Mouse (Mus musculus) subcutaneous adipose tissue, adult 2 months (tissue): ENCODE results near the gene Anxa7. TPM values are rescaled to one million over a fixed set of nuclear protein-coding genes. Genes with fewer than 3 reads are reported as not detected.

Source experiments
- polyA plus RNA-seq: library from polyadenylated mRNA; depleted of rRNA; stranded (reverse); fragments of >200 nt; gene quantifications from 2 replicates; pipeline ENCODE4 v1.2.3, GENCODE M21; 2012; ENCODE audit warnings: low replicate concordance; rRNA removed

Gene Anxa7
- polyA plus RNA-seq: 91.2 and 113 TPM in 2 replicates

GRCm38 (mm10) chr14:20479291-20480194 lies at the start of gene Anxa7:
Gene Anxa7, minus strand, starts transcription at chr14:20480133.

GRCm38 (mm10) chr14:20496603-20497002 lies 16.7 kb upstream of the Anxa7 start, which contains the start of gene Mss51:
Gene Mss51, minus strand, starts transcription at chr14:20496901.

GRCm38 (mm10) chr14:20451765-20452331 lies 28.1 kb downstream of the Anxa7 start, which contains the start of gene Cfap70:
Gene Cfap70, minus strand, starts transcription at chr14:20452226.

Other genes with a start within 250 kb of the Anxa7 start
- 0.13 TPM in 1 of 2 replicates, not detected in the other for gene Kcnk16, start 210.9 kb downstream of the Anxa7 start, polyA plus RNA-seq
- 35.1 and 58.5 TPM in 2 replicates for gene Nudt13, start 185.4 kb downstream of the Anxa7 start, polyA plus RNA-seq
- 20.3 and 26.9 TPM in 2 replicates for gene Ecd, start 132.0 kb downstream of the Anxa7 start, polyA plus RNA-seq
- 38.1 and 47.9 TPM in 2 replicates for gene Fam149b, start 132.0 kb downstream of the Anxa7 start, polyA plus RNA-seq
- gene Dnajc9, start 91.2 kb downstream of the Anxa7 start, polyA plus RNA-seq: 7.0 and 16.7 TPM in 2 replicates
- 53.3 and 61.0 TPM in 2 replicates for gene Mrps16, start 86.5 kb downstream of the Anxa7 start, polyA plus RNA-seq
- 0.04 and 0.76 TPM in 2 replicates for gene Cfap70, start 27.9 kb downstream of the Anxa7 start, polyA plus RNA-seq
- 0.58 and 0.80 TPM in 2 replicates for gene Mss51, start 16.8 kb upstream of the Anxa7 start, polyA plus RNA-seq
- gene Ppp3cb, start 66.4 kb upstream of the Anxa7 start, polyA plus RNA-seq: 15.0 and 19.5 TPM in 2 replicates
- gene Usp54, start 160.9 kb upstream of the Anxa7 start, polyA plus RNA-seq: 4.9 and 17.0 TPM in 2 replicates
- 0.12 TPM in 1 of 2 replicates, not detected in the other for gene Myoz1, start 176.4 kb upstream of the Anxa7 start, polyA plus RNA-seq
- 0.17 and 0.35 TPM in 2 replicates for gene Synpo2l, start 188.2 kb upstream of the Anxa7 start, polyA plus RNA-seq
- 115 and 168 TPM in 2 replicates for gene Sec24c, start 194.2 kb upstream of the Anxa7 start, polyA plus RNA-seq
- 11.9 and 26.9 TPM in 2 replicates for gene Fut11, start 214.8 kb upstream of the Anxa7 start, polyA plus RNA-seq
- 37.9 and 43.7 TPM in 2 replicates for gene Chchd1, start 222.9 kb upstream of the Anxa7 start, polyA plus RNA-seq
- gene Zswim8, start 227.4 kb upstream of the Anxa7 start, polyA plus RNA-seq: 184 and 239 TPM in 2 replicates